Mouse (Mus musculus) heart, postnatal 25 days (tissue): Measurements from ENCODE around the gene Kcnh1. TPM values are rescaled to one million over a fixed set of nuclear protein-coding genes. Genes with fewer than 3 reads are reported as not detected.
A peak's percentile ranks its signal among the peaks of the same experiment; 100 is the strongest.

Experiments used
- DNase-seq: peaks from one replicate; pipeline ENCODE4 v3.0.0; 2022; ENCODE audit warnings: low spot score
- intact Hi-C: fragments of 180-260 bp; cut with DNase I; formaldehyde crosslinking; loops from one replicate; pipeline ENCODE4 v1.15.1; 2025
- total RNA-seq, 2 experiments: library from RNA; stranded (reverse); gene quantifications; 2 replicates each; pipeline ENCODE4 v1.2.3; 2021

Kcnh1 gene
- total RNA-seq: under 1 TPM; 0.06 to 0.10 TPM

- intact Hi-C loops: loop anchor here (1.0 kb wide), 1 partner anchor 522 kb away; no protein-coding TSS in a partner anchor
- DNase-seq: peak; percentile 59
These were observed at the start of gene Kcnh1 for GRCm38 (mm10) chr1:192190508-192191321. Gene Kcnh1, plus strand, starts transcription at chr1:192190774.

GRCm38 (mm10) chr1:192151179-192151578, 39.4 kb upstream of the Kcnh1 start:
- intact Hi-C loops: no loop called here
- DNase-seq: no peak

GRCm38 (mm10) chr1:192171477-192171876, 19.1 kb upstream of the Kcnh1 start:
- intact Hi-C loops: loop anchor here (1.0 kb wide), 1 partner anchor 17 kb away; no protein-coding TSS in a partner anchor

GRCm38 (mm10) chr1:192179877-192180276, 10.7 kb upstream of the Kcnh1 start:
- no peak for DNase-seq
- intact Hi-C loops: no loop called here

More at GRCm38 (mm10) chr1:192171477-192171876, 19.1 kb upstream of the Kcnh1 start:
- no peak for DNase-seq

GRCm38 (mm10) chr1:192181696-192182257, 8.8 kb upstream of the Kcnh1 start:
- intact Hi-C loops: no loop called here
- no peak for DNase-seq

GRCm38 (mm10) chr1:192189056-192189455, 1.5 kb upstream of the Kcnh1 start:
- intact Hi-C loops: loop anchor here (1.0 kb wide), 1 partner anchor 409 kb away; no protein-coding TSS in a partner anchor
- DNase-seq: no peak

- no peak for DNase-seq
- intact Hi-C loops: loop anchor here (1.0 kb wide), 2 partner anchors 409 to 523 kb away; no protein-coding TSS in a partner anchor
These were observed 803 bp upstream of the Kcnh1 start for GRCm38 (mm10) chr1:192189771-192190170.

GRCm38 (mm10) chr1:192191322-192191639, 707 bp downstream of the Kcnh1 start:
- intact Hi-C loops: no loop called here
- DNase-seq: no peak

GRCm38 (mm10) chr1:192191859-192192258, 1.3 kb downstream of the Kcnh1 start:
- intact Hi-C loops: no loop called here
- no peak for DNase-seq

GRCm38 (mm10) chr1:192192710-192193109, 2.1 kb downstream of the Kcnh1 start:
- DNase-seq: no peak
- intact Hi-C loops: no loop called here

GRCm38 (mm10) chr1:192193656-192194055, 3.1 kb downstream of the Kcnh1 start:
- intact Hi-C loops: no loop called here
- DNase-seq: no peak

GRCm38 (mm10) chr1:192197495-192197894, 6.9 kb downstream of the Kcnh1 start:
- intact Hi-C loops: no loop called here
- no peak for DNase-seq

- no peak for DNase-seq
- intact Hi-C loops: no loop called here
These were observed 12.4 kb downstream of the Kcnh1 start for GRCm38 (mm10) chr1:192202936-192203335.

- no peak for DNase-seq
- intact Hi-C loops: no loop called here
These were observed 17.4 kb downstream of the Kcnh1 start for GRCm38 (mm10) chr1:192207956-192208355.

- intact Hi-C loops: no loop called here
- DNase-seq: no peak
These were observed 21.9 kb downstream of the Kcnh1 start for GRCm38 (mm10) chr1:192212448-192212847.

- intact Hi-C loops: no loop called here
- DNase-seq: no peak
These were observed 24.1 kb downstream of the Kcnh1 start for GRCm38 (mm10) chr1:192214666-192215065.

GRCm38 (mm10) chr1:192220156-192220555, 29.6 kb downstream of the Kcnh1 start:
- intact Hi-C loops: no loop called here
- DNase-seq: no peak

GRCm38 (mm10) chr1:192224161-192224560, 33.6 kb downstream of the Kcnh1 start:
- intact Hi-C loops: no loop called here
- DNase-seq: no peak

- intact Hi-C loops: no loop called here
- no peak for DNase-seq
These were observed 42.1 kb downstream of the Kcnh1 start for GRCm38 (mm10) chr1:192232696-192233095.

- DNase-seq: no peak
- intact Hi-C loops: no loop called here
These were observed 56.3 kb downstream of the Kcnh1 start for GRCm38 (mm10) chr1:192246836-192247235.

- no peak for DNase-seq
- intact Hi-C loops: no loop called here
These were observed 68.6 kb downstream of the Kcnh1 start for GRCm38 (mm10) chr1:192259146-192259545.
